Mouse (Mus musculus) intestine, embryonic 15.5 days (tissue): ENCODE data around the gene Tpo. TPM values are rescaled to one million over a fixed set of nuclear protein-coding genes. Genes with fewer than 3 reads are reported as not detected.
A peak's percentile ranks its signal among the peaks of the same experiment; 100 is the strongest.

Experiments used
- ATAC-seq: fragments of 200-750 bp; cut with Nextera tagmentation; 2 replicates; pipeline ENCODE4 v1.8.0; 2017; ENCODE audit warnings: moderate TSS enrichment, moderate library complexity
- H3K27ac ChIP-seq: fragments of 300-500 bp; sonication (generic); 2 replicates; pipeline ENCODE4 v1.5.1; 2015; ENCODE audit warnings: mild to moderate bottlenecking, inconsistent platforms
- H3K27me3 ChIP-seq: fragments of 300-500 bp; sonication (generic); replicated peaks from 2 replicates; pipeline ENCODE4 v1.6.1; 2015; ENCODE audit warnings: inconsistent platforms
- H3K36me3 ChIP-seq: fragments of 300-500 bp; sonication (generic); 2 replicates; pipeline ENCODE4 v1.6.1; 2015; ENCODE audit warnings: inconsistent platforms
- H3K4me1 ChIP-seq: fragments of 300-500 bp; sonication (generic); replicated peaks from 2 replicates; pipeline ENCODE4 v1.6.1; 2015; ENCODE audit warnings: inconsistent platforms
- H3K4me2 ChIP-seq: fragments of 300-500 bp; sonication (generic); replicated peaks from 2 replicates; pipeline ENCODE4 v1.6.1; 2015; ENCODE audit warnings: mild to moderate bottlenecking, inconsistent platforms
- H3K4me3 ChIP-seq: fragments of 300-500 bp; sonication (generic); replicated peaks from 2 replicates; pipeline ENCODE4 v1.5.1; 2015; ENCODE audit warnings: inconsistent platforms
- H3K9ac ChIP-seq: fragments of 300-500 bp; sonication (generic); 2 replicates; pipeline ENCODE4 v1.6.1; 2015; ENCODE audit warnings: inconsistent platforms
- H3K9me3 ChIP-seq: fragments of 300-500 bp; sonication (generic); 2 replicates; pipeline ENCODE4 v1.6.1; 2016; ENCODE audit warnings: inconsistent platforms
- WGBS: fragments of 180-500 bp; shearing (Covaris S2); methylation state at CpG from one replicate; pipeline ENCODE4 v1.1.7; 2015; 5-methylcytosine and 5-hydroxymethylcytosine counted together
- polyA plus RNA-seq: library from polyadenylated mRNA; unstranded; fragments of >200 nt; fragmentation: Nextera tagmentation; extraction: Ambion mirVana; gene quantifications from 2 replicates; pipeline ENCODE4 v1.2.1, GENCODE M21; 2015

Gene Tpo
- polyA plus RNA-seq, 1 experiment from 2014 or later: 0.04 TPM

DNA sequence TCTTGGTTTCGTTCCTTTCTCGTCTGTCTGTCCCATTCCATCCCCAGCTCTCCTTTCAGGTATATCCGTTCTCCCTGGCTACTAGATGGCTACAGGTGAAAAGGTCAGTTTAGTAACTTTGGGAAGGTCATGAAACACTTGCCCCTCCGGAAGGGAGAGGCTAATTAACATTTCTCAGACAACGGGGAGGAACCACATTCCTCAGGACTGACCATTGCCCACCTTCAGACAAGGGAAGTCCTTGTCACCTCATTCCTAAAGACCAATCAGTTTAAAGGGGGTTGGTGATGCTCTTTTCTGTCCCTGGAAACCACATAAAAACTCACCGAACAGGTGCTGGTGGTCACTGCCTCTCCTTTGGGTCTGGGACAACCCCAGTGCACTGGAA is 70.3 kb downstream of the Tpo start:
- Histone ChIP-seq H3K4me1 (no peaks in the 10 kb centered on the region), H3K4me3 (no peak overlapping the region), H3K27ac (no peak overlapping the region), H3K4me2 (no peak overlapping the region), H3K9ac (no peak overlapping the region), H3K27me3 (no peaks in the 10 kb centered on the region), H3K9me3 (no peaks in the 10 kb centered on the region), H3K36me3 (no peaks in the 10 kb centered on the region)
- WGBS: 34% methylated on average over 6 of the region's 6 CpGs
- ATAC-seq: no peak

DNA sequence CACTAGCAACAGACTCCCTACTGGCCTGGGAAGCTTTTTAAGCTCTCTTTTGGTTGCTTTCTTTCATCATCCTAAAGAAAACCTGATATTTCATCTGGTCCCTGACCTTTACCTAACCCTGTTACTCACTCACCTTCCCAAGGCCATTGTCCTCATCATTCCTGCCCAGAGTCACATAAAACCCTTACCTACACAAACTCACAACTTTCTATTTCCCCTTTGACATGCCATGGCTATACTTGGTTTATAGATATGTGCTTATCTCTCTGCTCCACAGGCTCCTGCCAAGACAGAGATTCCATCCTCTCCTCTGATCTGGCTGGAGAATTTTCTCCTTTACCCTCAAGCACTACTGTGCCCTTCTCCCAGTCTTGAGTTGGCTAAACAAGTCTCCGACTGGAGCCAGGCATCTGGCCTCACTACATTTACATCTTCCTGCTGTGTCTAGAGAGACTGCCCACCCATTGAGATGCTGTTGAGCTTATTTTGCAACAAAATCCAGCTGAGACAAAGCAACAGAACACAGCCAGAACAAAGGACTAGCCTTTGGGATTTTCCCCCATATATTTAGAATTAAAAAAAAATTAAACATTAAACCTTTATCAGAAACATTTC is 70.8 kb downstream of the Tpo start:
- Histone ChIP-seq H3K9me3 (no peaks in the 10 kb centered on the region), H3K4me2 (no peak overlapping the region), H3K27me3 (no peaks in the 10 kb centered on the region), H3K9ac (no peak overlapping the region), H3K4me3 (no peak overlapping the region), H3K27ac (no peak overlapping the region), H3K36me3 (no peaks in the 10 kb centered on the region), H3K4me1 (no peaks in the 10 kb centered on the region)
- 39% methylated on average over 1 of the region's 1 CpGs for WGBS
- ATAC-seq: no peak

DNA sequence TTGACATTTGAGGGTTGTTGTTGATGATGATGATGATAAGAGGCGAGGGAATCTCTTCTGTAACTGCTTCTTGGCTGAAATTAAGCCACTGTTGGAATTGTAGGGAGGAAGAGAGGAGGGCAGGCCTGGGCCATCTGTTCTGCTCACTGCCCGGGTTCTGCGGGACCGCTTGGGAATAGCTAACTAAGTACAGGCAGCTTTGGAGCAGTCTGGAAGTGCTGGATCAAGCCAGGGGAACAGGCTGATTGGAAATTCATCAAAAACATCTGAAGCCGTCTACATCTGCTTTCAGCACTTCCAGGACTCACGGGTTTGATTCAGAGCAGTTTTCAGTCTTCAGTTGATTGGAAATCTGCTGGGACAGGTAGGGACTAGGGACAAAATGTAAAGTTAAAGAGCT is 74.4 kb downstream of the Tpo start:
- H3K27me3 ChIP-seq: no peaks in the 10 kb centered on the region
- ATAC-seq: no peak
- 62% methylated on average over 6 of the region's 6 CpGs for WGBS

DNA sequence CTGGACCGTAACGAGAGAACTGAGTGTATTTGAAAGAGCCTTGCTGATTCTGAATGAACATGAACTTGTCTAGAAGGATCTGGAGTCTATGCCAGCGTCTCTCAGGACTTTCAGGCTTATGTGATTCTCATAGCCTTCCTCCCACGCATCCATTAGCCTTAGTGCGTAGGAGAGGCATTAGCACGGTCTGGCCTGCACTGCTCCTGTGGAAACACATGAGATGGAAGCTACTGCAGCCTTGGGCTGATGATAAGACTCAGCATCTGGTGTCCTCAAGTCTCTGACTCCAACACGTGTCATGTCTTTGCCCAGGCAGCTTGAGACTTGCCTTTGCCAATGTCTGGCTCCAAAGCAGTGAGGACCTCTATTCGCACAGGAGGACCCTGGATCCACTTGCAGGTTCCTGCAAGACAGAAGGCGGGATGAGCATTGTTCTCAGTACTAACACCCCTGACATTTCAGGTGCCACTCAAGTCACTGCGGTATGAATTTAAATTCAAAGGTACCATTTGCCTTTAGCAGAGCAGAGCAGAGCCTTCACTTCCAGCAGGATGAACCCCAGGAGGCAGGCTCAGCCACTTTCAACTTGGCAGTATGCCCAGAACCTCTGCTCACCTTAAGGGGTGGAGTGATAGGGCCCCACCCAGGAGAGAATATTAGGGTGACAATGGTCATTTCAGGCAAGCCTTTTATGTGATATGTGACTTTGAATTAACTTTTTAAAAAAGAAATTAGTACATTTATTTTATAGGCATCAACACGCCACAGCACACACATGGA is 77.5 kb downstream of the Tpo start:
- Histone ChIP-seq H3K27me3 (no peaks in the 10 kb centered on the region), H3K4me1 (no peaks in the 10 kb centered on the region), H3K4me3 (no peak overlapping the region), H3K9me3 (no peaks in the 10 kb centered on the region), H3K27ac (no peak overlapping the region), H3K4me2 (no peak overlapping the region), H3K9ac (no peak overlapping the region), H3K36me3 (no peaks in the 10 kb centered on the region)
- 86% methylated on average over 11 of the region's 11 CpGs for WGBS
- ATAC-seq: no peak

More for the DNA sequence above, 74.4 kb downstream of the Tpo start:
- Histone ChIP-seq H3K4me3 (no peak overlapping the region), H3K4me1 (no peaks in the 10 kb centered on the region), H3K27ac (no peak overlapping the region), H3K4me2 (no peak overlapping the region), H3K36me3 (no peaks in the 10 kb centered on the region), H3K9me3 (no peaks in the 10 kb centered on the region), H3K9ac (no peak overlapping the region)

DNA sequence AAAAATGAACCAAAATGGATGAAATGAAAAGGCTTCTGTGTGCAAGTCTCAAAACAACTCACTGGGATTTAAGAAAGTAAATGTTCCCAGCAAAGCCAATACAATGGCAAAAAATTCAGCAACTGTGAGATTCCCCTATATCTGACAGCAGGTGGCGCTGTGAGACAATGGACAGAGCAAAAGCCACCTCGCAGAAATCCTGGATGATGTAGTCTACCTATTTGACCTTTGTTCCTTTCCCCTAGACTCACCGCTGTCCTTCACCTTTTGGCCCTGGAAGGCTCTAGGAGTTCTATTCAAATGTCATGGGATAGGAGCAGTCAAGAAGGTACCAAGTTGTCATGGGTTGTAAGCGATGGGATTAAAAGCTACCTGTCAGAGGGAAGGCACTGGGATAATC is 82.2 kb downstream of the Tpo start:
- no peaks in the 10 kb centered on the region for H3K27me3 ChIP-seq
- H3K4me3 ChIP-seq: no peak overlapping the region
- ATAC-seq: no peak
- H3K4me2 ChIP-seq: no peak overlapping the region
- no peak overlapping the region for H3K9ac ChIP-seq
- H3K27ac ChIP-seq: no peak overlapping the region
- H3K9me3 ChIP-seq: no peaks in the 10 kb centered on the region
- H3K4me1 ChIP-seq: no peaks in the 10 kb centered on the region
- no peaks in the 10 kb centered on the region for H3K36me3 ChIP-seq
- 12% methylated on average over 4 of the region's 4 CpGs for WGBS

DNA sequence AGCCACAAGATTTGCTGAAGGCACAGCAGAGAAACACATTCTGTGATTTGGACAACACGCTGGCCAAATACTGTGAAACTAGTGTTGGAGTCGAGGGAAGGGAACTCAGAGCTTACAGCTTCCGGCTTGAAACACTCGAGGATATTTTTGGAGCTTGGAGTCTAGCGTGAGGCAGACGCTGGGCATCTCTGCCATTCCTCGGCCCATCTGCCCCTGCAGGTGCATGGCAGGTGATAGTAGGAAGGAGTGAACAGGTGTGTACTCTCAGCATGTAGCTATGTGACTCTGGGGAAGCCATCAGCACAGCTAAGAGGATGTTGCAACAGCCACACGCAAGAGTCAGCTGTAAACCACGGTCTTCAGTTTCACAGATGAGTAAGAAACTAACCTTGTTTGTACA is 82.6 kb downstream of the Tpo start:
- ATAC-seq: no peak
- 77% methylated on average over 9 of the region's 9 CpGs for WGBS
- Histone ChIP-seq H3K27me3 (no peaks in the 10 kb centered on the region), H3K4me3 (no peak overlapping the region), H3K27ac (no peak overlapping the region), H3K9ac (no peak overlapping the region), H3K4me1 (no peaks in the 10 kb centered on the region), H3K4me2 (no peak overlapping the region), H3K9me3 (no peaks in the 10 kb centered on the region), H3K36me3 (no peaks in the 10 kb centered on the region)

DNA sequence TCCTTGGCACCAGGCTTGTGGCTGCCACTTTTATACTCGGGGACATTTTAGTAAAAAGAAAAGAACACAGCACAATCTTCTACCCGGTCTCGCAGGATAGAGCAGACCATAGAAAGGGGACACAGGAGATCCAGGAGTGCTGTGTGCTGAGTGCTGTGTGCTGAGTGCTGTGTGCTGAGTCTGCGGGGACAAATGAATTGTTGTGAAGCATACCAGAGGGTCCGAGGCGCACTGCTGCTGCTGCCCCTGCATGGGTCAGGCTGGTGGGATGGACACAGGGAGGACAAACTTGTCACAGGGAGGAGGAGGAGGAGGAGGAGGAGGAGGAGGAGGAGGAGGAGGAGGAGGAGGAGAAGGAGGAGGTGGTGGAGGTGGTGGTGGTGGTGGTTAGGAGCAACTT is 83.6 kb downstream of the Tpo start:
- Histone ChIP-seq H3K27ac (no peak overlapping the region), H3K4me1 (no peaks in the 10 kb centered on the region), H3K9me3 (no peaks in the 10 kb centered on the region), H3K36me3 (no peaks in the 10 kb centered on the region), H3K4me2 (no peak overlapping the region), H3K27me3 (no peaks in the 10 kb centered on the region), H3K4me3 (no peak overlapping the region), H3K9ac (no peak overlapping the region)
- no peak for ATAC-seq
- whole genome bisulfite sequencing: 80% methylated on average over 4 of the region's 6 CpGs

DNA sequence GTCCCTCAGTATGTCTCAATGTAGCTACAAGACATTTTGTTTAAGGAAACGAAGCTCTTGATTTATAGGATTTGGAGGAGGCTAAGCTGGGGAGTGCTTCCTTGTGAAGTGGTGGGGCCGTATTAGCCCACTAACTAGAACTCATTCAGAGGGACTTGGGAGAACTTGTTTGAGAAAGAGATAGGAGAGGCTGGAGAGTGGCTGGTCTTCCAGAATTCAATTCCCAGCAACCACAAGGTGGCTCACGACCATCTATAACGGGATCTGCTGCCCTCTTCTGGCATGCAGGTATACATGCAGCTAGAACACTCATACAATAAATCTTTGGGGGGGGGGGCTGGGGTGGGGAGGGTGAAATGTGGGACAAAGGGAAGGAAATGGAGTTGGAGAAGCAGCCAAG is 92.3 kb downstream of the Tpo start:
- no peak overlapping the region for H3K9ac ChIP-seq
- H3K4me1 ChIP-seq: 0 out of 2 replicates have a peak, but pooled peaks cover 4% of the 10 kb centered on the region
- H3K9me3 ChIP-seq: no peaks in the 10 kb centered on the region
- H3K36me3 ChIP-seq: no peaks in the 10 kb centered on the region
- WGBS: 13% methylated on average over 4 of the region's 4 CpGs
- no peak overlapping the region for H3K4me3 ChIP-seq
- no peaks in the 10 kb centered on the region for H3K27me3 ChIP-seq
- ATAC-seq: peak; percentile 54
- no peak overlapping the region for H3K4me2 ChIP-seq
- peak overlapping the region; percentile 56; the same call in 1 of the 2 replicates for H3K27ac ChIP-seq

DNA sequence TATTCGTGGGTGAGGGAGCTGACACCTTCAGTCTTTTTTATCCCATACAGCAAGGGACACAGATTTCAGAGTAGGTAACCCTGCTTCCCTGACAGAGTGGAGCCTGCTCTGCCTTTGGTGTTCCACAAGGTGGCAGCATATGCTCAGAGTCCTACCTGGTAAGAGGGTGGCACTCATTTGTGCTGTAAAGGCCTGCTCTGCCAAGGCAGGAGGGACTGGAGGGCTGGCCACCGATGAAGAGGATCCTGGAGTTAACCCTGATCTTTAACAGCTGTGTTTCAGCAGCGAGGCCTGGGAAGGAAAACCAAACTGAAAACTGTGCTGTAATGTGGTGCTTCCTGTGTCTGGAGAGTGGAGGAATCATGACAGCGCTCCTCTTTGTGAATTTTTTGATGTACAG is 92.9 kb downstream of the Tpo start:
- Histone ChIP-seq H3K27me3 (no peaks in the 10 kb centered on the region), H3K4me1 (0 out of 2 replicates have a peak, but pooled peaks cover 4% of the 10 kb centered on the region), H3K4me2 (no peak overlapping the region), H3K27ac (peak overlapping the region; percentile 56; the same call in 1 of the 2 replicates), H3K36me3 (no peaks in the 10 kb centered on the region), H3K9ac (no peak overlapping the region), H3K4me3 (no peak overlapping the region), H3K9me3 (no peaks in the 10 kb centered on the region)
- 34% methylated on average over 4 of the region's 4 CpGs for WGBS
- peak; percentile 39; the same call in 1 of the 2 replicates for ATAC-seq

DNA sequence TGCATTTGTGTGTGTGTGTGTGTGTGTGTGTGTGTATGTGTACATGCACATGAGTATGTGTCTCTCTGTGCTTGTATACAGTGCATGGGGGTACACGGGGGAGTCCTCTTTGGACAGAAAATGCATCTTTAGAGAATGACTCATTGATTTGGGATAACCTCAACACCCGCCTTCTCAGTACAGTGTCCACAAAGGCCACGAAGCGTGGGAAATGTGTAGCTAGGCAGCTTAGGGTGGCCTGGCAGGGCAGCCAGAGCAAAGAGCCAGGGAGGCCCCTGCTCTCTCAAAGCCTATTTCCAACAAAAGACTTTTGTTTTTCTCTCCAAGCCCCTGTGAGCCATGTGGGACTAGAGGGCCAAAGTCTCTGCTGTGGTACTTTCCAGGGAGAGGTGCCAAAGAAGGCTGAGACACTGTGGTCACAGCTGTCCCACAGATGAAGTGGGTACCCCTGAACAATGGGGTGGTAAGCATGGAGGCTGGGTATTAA is 95.8 kb downstream of the Tpo start:
- H3K27me3 ChIP-seq: no peaks in the 10 kb centered on the region
- no peak overlapping the region for H3K4me3 ChIP-seq
- H3K4me2 ChIP-seq: no peak overlapping the region
- H3K4me1 ChIP-seq: 0 out of 2 replicates have a peak, but pooled peaks cover 4% of the 10 kb centered on the region
- H3K36me3 ChIP-seq: no peaks in the 10 kb centered on the region
- WGBS: 72% methylated on average over 4 of the region's 4 CpGs
- H3K9ac ChIP-seq: no peak overlapping the region
- H3K9me3 ChIP-seq: no peaks in the 10 kb centered on the region
- no peak overlapping the region for H3K27ac ChIP-seq
- ATAC-seq: no peak

DNA sequence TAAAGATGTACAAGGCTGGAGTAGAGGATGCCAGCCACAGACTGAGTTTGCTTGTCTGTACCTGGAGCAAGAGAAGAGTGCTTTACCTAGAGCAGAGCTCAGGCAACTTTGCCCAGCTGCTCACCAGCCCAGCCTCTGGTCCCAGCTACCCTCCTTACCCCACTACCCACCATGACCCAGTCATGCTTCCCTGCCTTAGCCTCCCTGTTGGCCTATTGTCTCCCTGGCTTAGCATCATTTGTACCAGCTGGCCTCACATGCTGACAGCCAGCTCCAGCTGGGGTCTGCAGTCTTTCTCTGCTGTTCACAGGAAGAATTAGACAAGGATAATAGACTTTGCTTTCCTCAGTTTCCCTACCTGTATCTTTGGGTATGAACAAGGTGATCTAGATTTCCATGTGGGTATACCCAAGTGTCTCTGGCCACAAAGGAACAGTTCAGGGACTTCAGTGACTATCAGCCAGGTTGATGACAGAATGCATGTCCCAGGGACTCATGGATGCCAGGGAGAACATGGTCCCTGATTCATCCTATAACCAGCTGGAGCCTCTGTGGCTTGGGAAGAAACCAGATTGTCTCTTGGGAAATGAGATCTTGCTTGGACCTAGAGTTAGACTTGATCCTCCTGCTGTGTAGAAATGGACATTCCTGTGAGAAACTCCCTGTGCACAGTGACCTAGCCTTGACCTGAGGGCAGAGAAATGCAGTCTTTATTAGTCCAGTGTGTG is 96.4 kb downstream of the Tpo start:
- no peak overlapping the region for H3K4me3 ChIP-seq
- 0 out of 2 replicates have a peak, but pooled peaks cover 4% of the 10 kb centered on the region for H3K4me1 ChIP-seq
- no peaks in the 10 kb centered on the region for H3K27me3 ChIP-seq
- ATAC-seq: no peak
- H3K4me2 ChIP-seq: no peak overlapping the region
- H3K9me3 ChIP-seq: no peaks in the 10 kb centered on the region
- no peak overlapping the region for H3K9ac ChIP-seq
- no peaks in the 10 kb centered on the region for H3K36me3 ChIP-seq
- no peak overlapping the region for H3K27ac ChIP-seq

DNA sequence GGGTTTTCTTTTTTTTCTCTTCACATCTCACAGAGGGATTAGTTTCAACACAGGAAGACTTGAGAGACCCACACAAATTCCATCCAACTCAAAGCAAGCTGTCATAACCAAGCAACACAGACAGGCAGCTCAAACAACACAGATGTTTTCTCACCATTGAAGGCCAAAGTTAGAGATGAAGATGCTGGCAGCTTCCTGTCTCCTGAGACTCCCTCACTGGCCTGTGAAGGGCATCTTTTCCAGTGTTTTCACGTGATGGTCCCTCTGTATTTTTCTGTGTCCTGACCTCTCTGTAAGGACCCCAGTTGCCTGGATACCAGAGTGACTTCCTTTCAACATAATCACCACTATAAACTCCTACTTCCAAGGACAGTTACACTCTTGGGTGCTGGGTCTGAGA is 97.0 kb downstream of the Tpo start:
- Histone ChIP-seq H3K4me3 (no peak overlapping the region), H3K4me2 (no peak overlapping the region), H3K36me3 (no peaks in the 10 kb centered on the region), H3K27me3 (no peaks in the 10 kb centered on the region), H3K27ac (no peak overlapping the region), H3K9ac (no peak overlapping the region), H3K4me1 (0 out of 2 replicates have a peak, but pooled peaks cover 4% of the 10 kb centered on the region), H3K9me3 (no peaks in the 10 kb centered on the region)
- 24% methylated on average over 1 of the region's 1 CpGs for WGBS
- ATAC-seq: no peak
